Mouse (Mus musculus) lung, adult 2 months (tissue): Measurements from ENCODE around the gene Tspan10.

Experiments used
- CTCF ChIP-seq: fragments of 200-500 bp; IDR thresholded peaks from 2 replicates; pipeline ENCODE4 v1.5.1; 2011; ENCODE audit warnings: mild to moderate bottlenecking, low read length, control low read depth; ENCODE audit not compliant: insufficient read depth
- POLR2A ChIP-seq: fragments of 200-500 bp; IDR thresholded peaks from 2 replicates; pipeline ENCODE4 v1.6.1; 2011; ENCODE audit warnings: low read depth, mild to moderate bottlenecking, control low read depth, low read length, borderline replicate concordance; ENCODE audit errors: extremely low read depth

GRCm38 (mm10) chr11:120442765-120443280 lies 379 bp downstream of the Tspan10 start:
- TF ChIP-seq POLR2A (no peak), CTCF (no peak)
